Mouse (Mus musculus) heart, embryonic 14.5 days (tissue): ENCODE measurements around the gene Cox8a. TPM values are rescaled to one million over a fixed set of nuclear protein-coding genes. Genes with fewer than 3 reads are reported as not detected.

ENCODE experiments used
- ATAC-seq: fragments of 200-750 bp; cut with Nextera tagmentation; 2 replicates; pipeline ENCODE4 v1.8.0; 2017; ENCODE audit warnings: low read depth, moderate TSS enrichment; ENCODE audit not compliant: insufficient number of reproducible peaks, insufficient read depth, low FRiP score
- H3K27ac ChIP-seq, 2 experiments: fragments of 200-500 bp in 1 of 2; fragments of 300-500 bp in 1 of 2; sonication (generic) in 1 of 2; replicated peaks in 1 of 2; 2 replicates each; pipeline ENCODE4 v1.5.1; 2012 to 2014; ENCODE audit warnings: low read depth in 2 of 2, low read length in 2 of 2, control low read depth in 1 of 2, mild to moderate bottlenecking in 1 of 2, mixed read lengths in 1 of 2; ENCODE audit not compliant: control insufficient read depth in 1 of 2, insufficient read depth in 1 of 2
- H3K27me3 ChIP-seq: fragments of 300-500 bp; sonication (generic); 2 replicates; pipeline ENCODE4 v1.6.1; 2014; ENCODE audit warnings: mild to moderate bottlenecking, low read length, control low read depth; ENCODE audit not compliant: control insufficient read depth, insufficient read depth
- H3K36me3 ChIP-seq: fragments of 300-500 bp; sonication (generic); 2 replicates; pipeline ENCODE4 v1.6.1; 2014; ENCODE audit warnings: mild to moderate bottlenecking, control low read depth, low read length, mixed read lengths; ENCODE audit not compliant: control insufficient read depth, insufficient read depth
- H3K4me1 ChIP-seq, 2 experiments: fragments of 200-500 bp in 1 of 2; fragments of 300-500 bp in 1 of 2; sonication (generic) in 1 of 2; 2 replicates each; pipeline ENCODE4 v1.6.1; 2012 to 2014; ENCODE audit warnings: low read length in 2 of 2, control low read depth in 1 of 2, mixed read lengths in 1 of 2; ENCODE audit not compliant: control insufficient read depth in 2 of 2, insufficient read depth in 2 of 2
- H3K4me2 ChIP-seq: fragments of 300-500 bp; sonication (generic); 2 replicates; pipeline ENCODE4 v1.6.1; 2014; ENCODE audit warnings: mild to moderate bottlenecking, low read length
- H3K4me3 ChIP-seq, 2 experiments: fragments of 200-500 bp in 1 of 2; fragments of 300-500 bp in 1 of 2; sonication (generic) in 1 of 2; 2 replicates each; pipeline ENCODE4 v1.5.1; 2012 to 2014; ENCODE audit warnings: low read length in 2 of 2, mild to moderate bottlenecking in 2 of 2, control low read depth in 1 of 2, low read depth in 1 of 2, moderate library complexity in 1 of 2; ENCODE audit not compliant: control insufficient read depth in 1 of 2, insufficient read depth in 1 of 2
- H3K9ac ChIP-seq: fragments of 300-500 bp; sonication (generic); 2 replicates; pipeline ENCODE4 v1.6.1; 2014; ENCODE audit warnings: mild to moderate bottlenecking, low read length
- H3K9me3 ChIP-seq: fragments of 300-500 bp; sonication (generic); 2 replicates; pipeline ENCODE4 v1.6.1; 2016; ENCODE audit warnings: low read length, control low read depth; ENCODE audit not compliant: control insufficient read depth
- WGBS: fragments of 180-500 bp; shearing (Covaris S2); extraction: QIAGEN DNeasy Blood & Tissue Kit; methylation state at CpG from one replicate; pipeline ENCODE4 v1.1.7; 2014; 5-methylcytosine and 5-hydroxymethylcytosine counted together
- polyA plus RNA-seq: library from polyadenylated mRNA; unstranded; fragments of >200 nt; fragmentation: Nextera tagmentation; extraction: Ambion mirVana; gene quantifications from 2 replicates; pipeline ENCODE4 v1.2.1, GENCODE M21; 2014

The Cox8a gene
- polyA plus RNA-seq, 1 experiment from 2014 or later, result 2,575 TPM

- no peak overlapping the region for H3K4me3 ChIP-seq
- no peak overlapping the region for H3K4me2 ChIP-seq
- H3K36me3 ChIP-seq, result no peaks in the 10 kb centered on the region
- WGBS, result 15% methylated on average over 11 of the region's 11 CpGs
- H3K27ac ChIP-seq, result no peak overlapping the region
- H3K9me3 ChIP-seq, result no peaks in the 10 kb centered on the region
- H3K9ac ChIP-seq, result no peak overlapping the region
- ATAC-seq, result no peak
- peaks cover 17 to 31% of the 10 kb centered on the region in 2 experiments for H3K4me1 ChIP-seq
- 0 out of 2 replicates have a peak, but pooled peaks cover 4% of the 10 kb centered on the region for H3K27me3 ChIP-seq
Measured at GRCm38 (mm10) chr19:7176041-7176696, 41.2 kb downstream of the Cox8a start.

GRCm38 (mm10) chr19:7172051-7172866, 45.2 kb downstream of the Cox8a start:
- peak; percentile 45 for ATAC-seq
- H3K36me3 ChIP-seq, result no peaks in the 10 kb centered on the region
- H3K4me3 ChIP-seq, result no peak overlapping the region
- no peaks in the 10 kb centered on the region for H3K9me3 ChIP-seq
- H3K4me1 ChIP-seq, result peaks cover 18 to 29% of the 10 kb centered on the region in 2 experiments
- H3K4me2 ChIP-seq, result no peak overlapping the region
- no peak overlapping the region for H3K9ac ChIP-seq
- peaks cover 18% of the 10 kb centered on the region; the same call in 1 of the 2 replicates for H3K27me3 ChIP-seq
- WGBS, result 15% methylated on average over 13 of the region's 13 CpGs
- H3K27ac ChIP-seq, result no peak overlapping the region

DNA sequence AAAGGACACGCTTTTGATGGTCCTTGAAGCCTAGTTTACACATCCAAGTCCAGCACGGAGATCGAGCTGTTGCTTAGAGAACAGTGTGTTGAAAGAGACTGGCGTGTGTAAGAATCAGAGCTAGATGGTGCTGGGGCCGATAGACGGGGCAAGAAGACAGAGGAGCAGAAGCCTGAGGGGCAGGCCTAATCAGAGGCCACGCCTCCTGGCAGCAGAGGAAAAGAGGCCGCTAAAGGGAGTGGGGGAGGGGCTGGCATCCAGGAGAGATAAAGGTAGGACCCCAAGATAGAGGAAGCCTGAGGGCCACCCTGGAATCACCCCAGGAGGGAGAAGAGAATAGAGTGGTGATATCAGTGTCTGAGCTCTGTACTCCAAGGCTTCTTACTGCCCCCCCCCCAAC, 46.0 kb downstream of the Cox8a start:
- Histone ChIP-seq H3K27me3 (peaks cover 26% of the 10 kb centered on the region), H3K4me2 (no peak overlapping the region), H3K9ac (no peak overlapping the region), H3K36me3 (no peaks in the 10 kb centered on the region), H3K9me3 (no peaks in the 10 kb centered on the region), H3K27ac (no peak overlapping the region), H3K4me1 (peaks cover 18 to 28% of the 10 kb centered on the region in 2 experiments), H3K4me3 (no peak overlapping the region)
- no peak for ATAC-seq
- 14% methylated on average over 8 of the region's 8 CpGs for WGBS

DNA sequence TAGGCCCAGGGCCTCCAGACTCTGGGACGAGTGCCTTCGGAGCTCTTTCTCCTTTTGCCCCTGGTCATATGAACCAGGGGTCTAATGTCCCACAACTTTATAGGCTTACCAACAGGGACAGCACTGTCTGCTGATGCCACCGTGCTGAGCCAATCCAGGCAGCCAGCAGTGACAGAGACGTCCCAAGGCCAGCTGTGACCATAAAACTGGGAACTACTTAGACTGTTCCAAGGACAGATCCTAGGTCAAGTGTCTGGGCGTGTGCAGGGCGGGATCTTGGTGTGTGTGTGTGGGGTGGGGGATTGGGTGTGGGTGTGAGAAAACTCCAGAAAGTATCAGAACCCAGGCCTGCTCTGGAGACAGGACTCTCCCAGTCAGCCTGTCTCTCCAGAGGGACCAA, 46.5 kb downstream of the Cox8a start:
- WGBS, result 76% methylated on average over 6 of the region's 6 CpGs
- ATAC-seq, result no peak
- H3K27ac ChIP-seq, result no peak overlapping the region
- no peaks in the 10 kb centered on the region for H3K9me3 ChIP-seq
- no peaks in the 10 kb centered on the region for H3K36me3 ChIP-seq
- H3K9ac ChIP-seq, result no peak overlapping the region
- H3K27me3 ChIP-seq, result peaks cover 31% of the 10 kb centered on the region
- no peak overlapping the region for H3K4me2 ChIP-seq
- no peak overlapping the region for H3K4me3 ChIP-seq
- H3K4me1 ChIP-seq, result peaks cover 18 to 26% of the 10 kb centered on the region in 2 experiments

DNA sequence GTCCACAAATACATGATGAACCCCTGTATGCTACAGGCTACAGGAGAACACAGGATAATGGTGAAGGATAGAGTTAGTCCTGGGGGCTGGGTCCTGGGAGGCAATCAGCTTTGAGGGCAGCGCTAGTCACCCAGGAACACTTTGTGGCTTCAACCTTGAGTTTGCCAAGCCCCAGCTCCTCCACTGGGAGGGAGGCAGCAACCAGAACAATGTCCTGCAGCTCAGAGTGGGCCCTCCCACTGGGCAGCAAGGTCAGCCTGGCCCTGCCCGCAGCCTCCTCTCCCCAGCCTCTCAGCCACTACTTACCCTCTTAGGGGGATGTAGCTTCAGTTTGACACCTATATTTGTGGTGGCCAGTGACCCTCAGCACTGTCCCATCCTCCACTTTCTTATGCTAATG, 49.0 kb downstream of the Cox8a start:
- peaks cover 48% of the 10 kb centered on the region for H3K27me3 ChIP-seq
- H3K9ac ChIP-seq, result no peak overlapping the region
- 54% methylated on average over 2 of the region's 2 CpGs for WGBS
- H3K36me3 ChIP-seq, result no peaks in the 10 kb centered on the region
- no peak for ATAC-seq
- H3K4me3 ChIP-seq, result no peak overlapping the region
- no peak overlapping the region for H3K27ac ChIP-seq
- H3K4me2 ChIP-seq, result no peak overlapping the region
- H3K4me1 ChIP-seq, result peaks cover 25 to 38% of the 10 kb centered on the region in 2 experiments
- no peaks in the 10 kb centered on the region for H3K9me3 ChIP-seq

- Histone ChIP-seq H3K4me3 (no peak overlapping the region), H3K36me3 (no peaks in the 10 kb centered on the region), H3K9ac (no peak overlapping the region), H3K27ac (no peak overlapping the region), H3K9me3 (no peaks in the 10 kb centered on the region), H3K4me2 (no peak overlapping the region), H3K27me3 (peaks cover 59% of the 10 kb centered on the region), H3K4me1 (peaks cover 17 to 28% of the 10 kb centered on the region in 2 experiments)
- no peak for ATAC-seq
- 17% methylated on average over 6 of the region's 6 CpGs for WGBS
Measured at GRCm38 (mm10) chr19:7166767-7167166, 50.6 kb downstream of the Cox8a start.

DNA sequence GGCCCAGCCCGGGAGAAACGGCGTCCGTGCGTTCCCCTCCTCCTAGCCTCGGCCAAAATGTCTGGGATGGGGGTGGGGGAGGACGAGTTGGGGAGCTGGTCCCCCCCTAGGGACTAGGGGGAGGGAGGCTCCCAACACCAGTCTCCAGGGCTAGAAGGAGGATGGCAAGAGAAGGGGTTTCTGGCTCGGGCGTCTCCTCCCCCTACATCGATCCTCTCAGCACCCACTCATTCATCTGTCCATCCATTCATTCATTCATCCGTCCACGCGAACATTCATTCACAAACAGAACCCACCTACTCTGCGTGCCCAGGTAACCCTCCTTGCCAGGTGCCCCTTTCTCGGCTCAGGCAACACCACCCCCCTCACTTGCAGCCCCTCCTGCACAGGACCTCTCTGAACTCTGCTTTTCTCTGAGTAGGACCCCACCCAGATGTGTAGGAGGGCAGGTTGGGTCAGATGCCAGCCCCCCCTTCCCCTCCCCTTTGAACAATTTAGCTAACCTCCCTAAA, 51.2 kb downstream of the Cox8a start:
- H3K27me3 ChIP-seq, result peaks cover 59% of the 10 kb centered on the region
- WGBS, result 3% methylated on average over 13 of the region's 15 CpGs
- H3K9me3 ChIP-seq, result no peaks in the 10 kb centered on the region
- ATAC-seq, result no peak
- H3K9ac ChIP-seq, result peak overlapping the region; percentile 76
- peak overlapping the region; percentile 100 for H3K4me2 ChIP-seq
- H3K4me3 ChIP-seq, result peak overlapping the region; percentile 55 to 69; a peak in 3 of 4 replicates
- H3K27ac ChIP-seq, result no peak overlapping the region
- H3K4me1 ChIP-seq, result peaks cover 12 to 23% of the 10 kb centered on the region in 2 experiments
- H3K36me3 ChIP-seq, result no peaks in the 10 kb centered on the region
